Mouse (Mus musculus) cerebellum, postnatal 25 days (tissue): ENCODE results near the gene Cela3a.
"Not testable (repeated sequence)": the region's sequence is repeated elsewhere in the genome, so short reads cannot be mapped to it uniquely, and the experiment has no call there.

Experiments
- DNase-seq, 2 experiments: peaks; one replicate each; pipeline ENCODE4 v3.0.0; 2021; ENCODE audit warnings: mixed read lengths in 2 of 2

Cela3a gene

GRCm38 (mm10) chr4:137409691-137410090 is at the start of gene Cela3a:
TSS of gene Cela3a (minus strand) at chr4:137409791.
- no peak for DNase-seq

- DNase-seq = no peak
Observed at GRCm38 (mm10) chr4:137458861-137459260, 49.3 kb upstream of the Cela3a start.

- no peak for DNase-seq
Observed at GRCm38 (mm10) chr4:137458310-137458709, 48.7 kb upstream of the Cela3a start.

GRCm38 (mm10) chr4:137457292-137457691 is 47.7 kb upstream of the Cela3a start:
- DNase-seq = no peak

GRCm38 (mm10) chr4:137456581-137456980 is 47.0 kb upstream of the Cela3a start:
- DNase-seq = no peak

- no peak for DNase-seq
Observed at GRCm38 (mm10) chr4:137454582-137454981, 45.0 kb upstream of the Cela3a start.

GRCm38 (mm10) chr4:137453234-137453767 is 43.7 kb upstream of the Cela3a start, which contains the start of gene 1700013G24Rik:
TSS of gene 1700013G24Rik (plus strand) at chr4:137453284.
- no peak for DNase-seq

- no peak for DNase-seq
Observed at GRCm38 (mm10) chr4:137452190-137452589, 42.6 kb upstream of the Cela3a start.

- DNase-seq = peak in 1 of 2 experiments; percentile 18
Observed at GRCm38 (mm10) chr4:137449715-137450114, 40.1 kb upstream of the Cela3a start.

GRCm38 (mm10) chr4:137449132-137449531 is 39.5 kb upstream of the Cela3a start:
- DNase-seq = no peak

GRCm38 (mm10) chr4:137448641-137449040 is 39.0 kb upstream of the Cela3a start:
- no peak for DNase-seq

GRCm38 (mm10) chr4:137448197-137448596 is 38.6 kb upstream of the Cela3a start:
- DNase-seq = peak; percentile 40 to 72

- no peak for DNase-seq
Observed at GRCm38 (mm10) chr4:137447363-137448196, 38.0 kb upstream of the Cela3a start.

- no peak for DNase-seq
Observed at GRCm38 (mm10) chr4:137445881-137446280, 36.3 kb upstream of the Cela3a start.

- peak; percentile 89 to 90 for DNase-seq
Observed at GRCm38 (mm10) chr4:137443625-137444024, 34.0 kb upstream of the Cela3a start.

- no peak for DNase-seq
Observed at GRCm38 (mm10) chr4:137441332-137441731, 31.7 kb upstream of the Cela3a start.

- no peak for DNase-seq
Observed at GRCm38 (mm10) chr4:137438842-137439241, 29.3 kb upstream of the Cela3a start.

- no peak for DNase-seq
Observed at GRCm38 (mm10) chr4:137436979-137437669, 27.5 kb upstream of the Cela3a start.

- DNase-seq = not testable (repeated sequence)
Observed at GRCm38 (mm10) chr4:137432700-137433550, 23.3 kb upstream of the Cela3a start.

- DNase-seq = no peak
Observed at GRCm38 (mm10) chr4:137430502-137430901, 20.9 kb upstream of the Cela3a start, which contains the start of gene Cela3b. TSS of gene Cela3b (minus strand) at chr4:137430540.

- no peak for DNase-seq
Observed at GRCm38 (mm10) chr4:137417712-137418564, 8.3 kb upstream of the Cela3a start.

GRCm38 (mm10) chr4:137414936-137415335 is 5.3 kb upstream of the Cela3a start:
- no peak for DNase-seq
